Mouse (Mus musculus) retina, adult 2 months (tissue): ENCODE measurements around the gene Vmn2r46.
"Not testable (repeated sequence)": the region's sequence is repeated elsewhere in the genome, so short reads cannot be mapped to it uniquely, and the experiment has no call there.

Source experiments
- DNase-seq: peaks from one replicate; pipeline ENCODE4 v3.0.0-alpha.2; 2012; ENCODE audit warnings: low read depth, low spot score

Gene Vmn2r46

GRCm38 (mm10) chr7:9770471-9770870 lies at the start of gene Vmn2r46:
Gene Vmn2r46, minus strand, starts transcription at chr7:9770571.
- DNase-seq = not testable (repeated sequence)
